Mouse (Mus musculus): ENCODE data around the gene Inppl1.

DNA sequence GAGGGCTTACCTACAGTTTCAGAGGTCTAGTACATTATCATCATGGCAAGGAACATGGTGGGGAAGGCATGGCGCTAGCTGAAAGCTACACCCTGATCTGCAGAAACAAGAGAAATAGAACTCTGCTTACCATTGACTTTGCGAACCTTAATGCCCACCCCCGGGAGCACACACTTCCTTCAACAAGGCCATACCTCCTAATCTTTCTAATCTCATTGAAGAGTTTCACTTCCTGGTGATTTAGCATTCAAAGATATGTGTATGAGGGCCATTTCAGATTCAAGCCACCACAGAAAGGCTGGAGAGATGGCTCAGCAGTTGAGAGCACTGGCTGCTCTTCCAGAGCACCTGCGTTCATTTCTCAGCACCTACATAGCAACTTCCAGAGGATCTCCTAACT lies 19.1 kb upstream of the Inppl1 start, which contains the start of gene Folr2:
- TF ChIP-seq EP300 (IDR thresholded peaks at IDR 0.05; ENCODE audit: insufficient read depth, low read depth, low read length) (no peak), POLR2A (IDR thresholded peaks at IDR 0.05; ENCODE audit: insufficient read depth, low read depth, low read length) (no peak)
